Mouse (Mus musculus) gastrocnemius, adult 8-10 months (tissue): Measurements from ENCODE around the gene Grm1. TPM values are rescaled to one million over a fixed set of nuclear protein-coding genes. Genes with fewer than 3 reads are reported as not detected.
"Not testable (repeated sequence)": the region's sequence is repeated elsewhere in the genome, so short reads cannot be mapped to it uniquely, and the experiment has no call there.

Experiments
- DNase-seq, 2 experiments: peaks; one replicate each; pipeline ENCODE4 v3.0.0; 2022; ENCODE audit warnings: low spot score in 2 of 2
- total RNA-seq, 4 experiments: library from RNA; stranded (reverse); gene quantifications; 2 replicates each; pipeline ENCODE4 v1.2.4; 2022

Gene Grm1
- total RNA-seq: under 1 TPM; 0.04 to 0.38 (median 0.19) TPM

DNA sequence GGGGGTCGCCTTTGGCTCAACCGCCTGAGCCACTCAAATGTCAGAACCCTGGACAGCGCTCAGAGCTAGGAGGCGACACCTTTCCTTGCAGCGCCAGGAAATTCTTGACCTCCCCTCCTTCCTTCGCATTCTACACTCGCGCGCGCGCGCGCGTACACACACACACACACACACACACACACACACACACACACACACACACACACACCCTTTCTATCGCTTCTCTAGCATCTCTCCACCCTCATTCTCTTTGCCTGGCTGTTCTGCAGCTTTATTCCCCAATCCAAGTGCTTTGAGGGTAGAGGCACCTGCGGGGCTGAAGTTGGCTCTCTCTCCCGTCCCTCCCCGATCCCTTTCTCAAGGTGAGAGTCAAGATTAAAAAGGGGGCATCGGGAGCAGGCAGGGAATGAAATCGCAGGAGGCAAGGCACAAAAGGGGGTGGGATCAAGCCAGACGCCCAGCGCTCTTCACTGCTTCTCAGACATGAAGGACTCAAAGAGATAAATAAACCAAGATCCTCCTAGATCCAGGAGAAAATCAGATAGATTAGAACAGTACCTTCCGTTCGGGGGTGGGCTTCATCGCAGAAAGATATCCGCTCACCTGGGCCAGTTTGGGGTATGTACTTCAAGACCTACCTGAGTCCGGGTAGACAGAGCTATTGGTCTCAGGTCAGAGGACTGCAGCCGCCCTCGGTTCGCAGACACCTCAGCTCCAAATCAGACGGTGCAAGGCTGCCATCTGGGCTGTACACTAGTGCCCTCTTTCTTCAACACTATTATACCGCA, at the start of gene Grm1:
TSS of gene Grm1 (minus strand) at position 746 of the 788 bp plus-strand sequence.
- no peak for DNase-seq

GRCm38 (mm10) chr10:11121781-11122180, 39.6 kb upstream of the Grm1 start:
- DNase-seq: no peak

GRCm38 (mm10) chr10:11098475-11099044, 16.4 kb upstream of the Grm1 start:
- DNase-seq: no peak

DNA sequence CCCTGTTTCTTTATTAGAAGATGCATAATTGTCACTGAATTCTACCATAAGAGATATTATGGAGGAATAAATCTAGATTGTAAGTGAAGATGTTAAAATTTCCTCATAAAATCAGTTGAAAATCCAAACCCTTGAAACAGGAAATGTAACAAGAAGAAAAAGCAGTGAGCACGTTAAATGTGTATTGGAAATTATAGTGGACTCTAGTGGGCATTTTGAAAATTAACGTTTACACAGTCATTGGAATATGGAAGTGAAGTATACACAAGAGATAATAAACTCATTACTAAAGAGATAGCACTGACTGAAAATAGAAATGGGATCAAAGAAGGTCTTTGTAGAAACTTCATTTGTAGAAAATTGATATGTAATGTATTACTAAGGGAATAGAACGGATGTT, 4.2 kb upstream of the Grm1 start:
- DNase-seq: no peak

DNA sequence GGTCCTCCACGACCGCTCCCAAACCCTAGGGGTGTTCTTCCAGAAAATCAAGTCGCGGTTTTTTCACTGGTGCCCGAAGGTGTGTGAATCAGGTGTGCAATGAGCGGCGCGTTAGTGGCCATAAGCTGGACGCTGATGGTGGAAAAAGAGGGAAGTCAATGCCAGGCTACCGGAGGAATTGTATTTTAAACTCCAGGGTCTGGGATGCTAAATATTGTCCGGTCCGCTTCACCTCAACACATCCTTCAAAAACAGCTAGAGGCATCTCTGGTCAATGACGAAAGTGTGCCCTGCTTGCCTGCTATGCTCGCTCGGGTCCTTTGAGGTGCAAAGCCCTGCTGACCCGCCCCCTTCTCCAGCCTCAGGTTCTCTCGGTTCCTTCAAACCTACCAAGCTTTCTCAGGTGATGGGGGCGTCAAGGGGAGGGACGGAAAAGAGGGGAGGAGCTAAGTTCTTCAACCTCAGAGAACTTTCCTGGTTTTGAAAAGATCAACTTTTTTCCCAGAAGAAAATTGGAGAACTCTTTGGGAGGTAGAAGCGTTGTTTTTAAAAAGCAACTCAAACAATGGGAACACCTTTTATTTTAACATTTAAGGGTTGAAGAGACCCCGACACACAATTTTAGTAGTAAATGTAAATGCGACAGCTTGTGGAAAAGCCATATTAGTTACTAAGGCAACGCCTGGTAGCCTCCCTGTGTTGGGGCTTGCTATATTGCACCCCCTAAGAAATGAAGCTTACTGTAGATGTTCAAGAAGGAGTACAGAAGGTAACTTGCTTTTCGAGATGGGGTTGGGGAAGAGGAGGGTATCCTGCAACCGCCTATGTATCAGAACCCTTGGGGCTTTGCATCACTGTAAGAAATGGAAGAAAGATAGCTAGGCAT, 1.2 kb downstream of the Grm1 start:
- no peak for DNase-seq

GRCm38 (mm10) chr10:11080013-11080724, 2.0 kb downstream of the Grm1 start:
- DNase-seq: no peak

GRCm38 (mm10) chr10:11079506-11079905, 2.6 kb downstream of the Grm1 start:
- no peak for DNase-seq

DNA sequence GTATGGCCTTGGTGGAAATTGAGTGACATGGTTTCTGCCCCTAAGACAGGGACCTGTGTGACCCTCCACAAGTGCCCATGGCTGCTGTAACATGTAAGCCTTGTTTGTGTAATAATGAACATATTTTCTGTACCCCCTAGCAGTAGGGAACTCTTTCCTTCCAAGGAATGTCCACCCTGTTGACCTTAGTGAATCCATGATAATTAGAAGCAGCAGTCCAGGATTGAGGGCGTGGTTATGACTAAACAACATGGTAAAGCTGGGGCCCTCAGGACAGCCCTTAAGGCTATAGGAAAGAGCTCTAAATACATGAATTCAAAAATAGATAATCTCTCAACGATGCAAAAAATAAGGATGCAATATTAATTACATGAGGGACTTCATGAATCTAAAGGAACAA, 17.0 kb downstream of the Grm1 start:
- no peak for DNase-seq

DNA sequence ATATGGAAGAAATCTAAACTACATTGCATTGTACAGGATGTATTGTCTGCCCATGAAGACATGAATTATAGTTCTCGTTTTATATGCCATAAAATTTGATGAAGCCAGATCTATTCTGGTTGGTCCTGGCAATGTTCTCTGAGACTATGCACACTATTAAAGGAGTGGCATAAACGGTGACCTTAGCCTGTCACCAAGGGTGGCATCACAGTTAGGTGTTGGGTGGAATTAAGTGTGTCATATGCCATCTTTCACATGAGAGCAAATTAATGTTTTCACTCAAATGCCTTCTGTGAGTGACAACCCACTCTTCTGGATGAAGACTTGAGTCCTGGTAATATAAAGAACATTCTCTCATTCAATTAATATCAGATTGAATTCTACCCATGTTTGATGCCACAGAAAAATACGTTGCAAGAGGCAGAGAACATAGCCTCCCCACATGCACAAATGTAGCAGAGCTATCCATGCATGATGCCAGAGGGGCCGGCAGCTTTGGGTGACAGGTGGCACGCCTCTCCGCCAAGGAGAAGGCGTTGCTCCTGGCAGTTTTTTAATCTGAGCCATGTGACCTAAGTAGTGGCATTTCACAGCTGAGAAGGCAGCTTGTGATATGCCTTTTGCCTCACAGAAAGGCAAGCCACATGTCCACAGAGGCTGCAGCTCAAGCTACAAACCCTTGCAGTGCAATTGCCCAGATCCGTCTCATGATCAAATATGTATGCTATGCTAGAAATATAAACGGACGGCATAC, 20.7 kb downstream of the Grm1 start:
- peak in 1 of 2 experiments; percentile 15 for DNase-seq

GRCm38 (mm10) chr10:11049361-11049760, 32.8 kb downstream of the Grm1 start:
- DNase-seq: no peak

- not testable (repeated sequence) for DNase-seq
These were observed 36.7 kb downstream of the Grm1 start for GRCm38 (mm10) chr10:11045421-11045820.

- no peak for DNase-seq
These were observed 37.6 kb downstream of the Grm1 start for GRCm38 (mm10) chr10:11044455-11045106.

- DNase-seq: no peak
These were observed 42.8 kb downstream of the Grm1 start for GRCm38 (mm10) chr10:11039323-11039722.

DNA sequence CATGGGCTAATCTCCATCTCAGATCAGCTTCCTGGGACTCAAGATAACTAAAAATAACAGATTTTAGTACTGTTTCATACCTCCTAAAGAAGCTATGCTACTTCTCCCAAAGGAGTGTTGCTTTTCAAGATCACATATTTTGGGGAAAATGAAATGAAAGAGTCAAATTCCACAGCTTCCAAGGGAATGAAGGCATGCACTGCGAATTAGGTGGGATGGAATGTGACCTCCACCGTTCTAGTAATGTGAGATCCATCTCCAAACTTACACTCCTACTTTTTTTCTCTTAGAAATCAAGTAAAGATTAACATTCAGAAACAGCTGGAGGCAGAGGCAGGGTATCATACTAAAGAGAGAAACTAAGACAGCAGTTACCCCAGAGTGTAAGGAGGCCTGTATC, 49.9 kb downstream of the Grm1 start:
- DNase-seq: no peak

GRCm38 (mm10) chr10:11025764-11026518, 56.2 kb downstream of the Grm1 start:
- no peak for DNase-seq

- DNase-seq: no peak
These were observed 63.1 kb downstream of the Grm1 start for GRCm38 (mm10) chr10:11018970-11019531.

DNA sequence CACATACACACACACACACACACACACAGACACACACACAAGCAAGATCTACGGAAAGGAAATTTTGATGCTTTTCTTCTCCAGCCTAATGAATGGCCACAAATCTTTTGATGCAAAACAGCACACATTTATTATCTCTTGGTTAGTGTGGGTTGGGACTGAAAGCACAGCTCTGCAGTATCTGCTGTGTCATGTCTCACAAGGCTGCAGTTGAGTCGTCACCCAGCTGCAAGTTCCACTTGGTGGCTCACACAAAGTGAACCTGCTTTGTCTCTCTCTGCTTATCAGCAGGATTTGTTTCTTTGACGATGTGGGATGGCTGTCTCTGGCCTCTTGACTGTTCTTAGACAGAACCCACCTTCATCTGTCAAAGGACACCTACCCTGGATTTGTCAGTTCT, 68.5 kb downstream of the Grm1 start:
- no peak for DNase-seq

GRCm38 (mm10) chr10:10996766-10997165, 85.4 kb downstream of the Grm1 start:
- no peak for DNase-seq

DNA sequence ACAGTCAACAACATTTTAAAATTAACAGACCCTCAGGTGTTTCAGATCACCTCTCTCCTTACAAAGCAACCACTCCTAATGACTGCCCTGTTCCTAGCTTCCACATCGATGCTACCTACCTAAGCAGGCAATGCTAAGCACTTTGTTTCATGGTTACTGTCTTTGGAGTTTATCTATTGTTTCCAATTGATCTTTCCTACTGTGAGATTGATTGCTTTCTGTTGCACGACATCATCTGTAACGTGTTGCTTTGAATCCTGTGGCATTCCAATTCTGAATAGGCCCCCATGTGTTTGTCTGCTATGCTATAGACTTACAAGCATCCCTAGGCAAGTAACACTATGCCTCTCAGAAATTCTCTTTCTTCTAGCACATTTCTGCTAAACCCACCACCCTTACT, 90.4 kb downstream of the Grm1 start:
- DNase-seq: no peak
